Mouse (Mus musculus) myocyte (in vitro differentiated cells): ENCODE results near the gene Alkbh1. TPM values are rescaled to one million over a fixed set of nuclear protein-coding genes. Genes with fewer than 3 reads are reported as not detected.

Experiments used
- H3K27me3 ChIP-seq: one replicate; pipeline ENCODE4 v1.6.1; 2011; ENCODE audit not compliant: control insufficient read depth, insufficient read depth, insufficient read length
- H3K36me3 ChIP-seq: one replicate; pipeline ENCODE4 v1.6.1; 2011; ENCODE audit not compliant: control insufficient read depth, insufficient read depth
- H3K4me2 ChIP-seq: one replicate; pipeline ENCODE4 v1.6.1; 2011; ENCODE audit warnings: low read depth, control low read depth
- H3K4me3 ChIP-seq: one replicate; pipeline ENCODE4 v1.5.1; 2011; ENCODE audit warnings: mild to moderate bottlenecking, control low read depth, moderate library complexity
- H3K79me2 ChIP-seq: one replicate; pipeline ENCODE4 v1.6.1; 2011; ENCODE audit not compliant: control insufficient read depth, insufficient read depth
- H3ac ChIP-seq: one replicate; pipeline ENCODE4 v1.6.1; 2011; ENCODE audit not compliant: control insufficient read depth, insufficient read length
- CEBPB ChIP-seq: IDR thresholded peaks from 2 replicates; pipeline ENCODE4 v1.6.1; 2011; ENCODE audit warnings: mild to moderate bottlenecking, moderate library complexity; ENCODE audit not compliant: poor library complexity, insufficient read depth, severe bottlenecking
- E2F4 ChIP-seq: IDR thresholded peaks from one replicate; pipeline ENCODE4 v1.6.1; 2011; ENCODE audit warnings: mild to moderate bottlenecking, control low read depth, moderate library complexity; ENCODE audit not compliant: insufficient read depth
- MAX ChIP-seq: IDR thresholded peaks from one replicate; pipeline ENCODE4 v1.6.1; 2011; ENCODE audit warnings: low read depth, mild to moderate bottlenecking, control low read depth
- MYOD1 ChIP-seq, 3 experiments: IDR thresholded peaks; one replicate each; pipeline ENCODE4 v1.6.1; 2011; ENCODE audit warnings: control low read depth in 2 of 3, low read depth in 2 of 3, mild to moderate bottlenecking in 2 of 3, moderate library complexity in 1 of 3; ENCODE audit not compliant: insufficient read length in 2 of 3, control insufficient read depth in 1 of 3
- MYOG ChIP-seq, 3 experiments: IDR thresholded peaks; one replicate each; pipeline ENCODE4 v1.6.1; 2011; ENCODE audit warnings: control low read depth in 2 of 3, low read depth in 2 of 3, mild to moderate bottlenecking in 2 of 3; ENCODE audit not compliant: insufficient read length in 2 of 3, control insufficient read depth in 1 of 3, insufficient read depth in 1 of 3
- POLR2A ChIP-seq: IDR thresholded peaks from one replicate; pipeline ENCODE4 v1.6.1; 2011; ENCODE audit warnings: low read depth, mild to moderate bottlenecking, control low read depth, moderate library complexity; ENCODE audit not compliant: insufficient read length
- POLR2AphosphoS2 ChIP-seq: IDR thresholded peaks from one replicate; pipeline ENCODE4 v1.6.1; 2011; ENCODE audit warnings: low read depth, control low read depth; ENCODE audit not compliant: insufficient read length
- REST ChIP-seq: IDR thresholded peaks from one replicate; pipeline ENCODE4 v1.6.1; 2011; ENCODE audit warnings: mild to moderate bottlenecking, control low read depth, moderate library complexity; ENCODE audit not compliant: insufficient read depth, insufficient read length
- SRF ChIP-seq: IDR thresholded peaks from one replicate; pipeline ENCODE4 v1.6.1; 2011; ENCODE audit warnings: low read depth; ENCODE audit not compliant: control insufficient read depth, insufficient read length
- TCF12 ChIP-seq: IDR thresholded peaks from one replicate; pipeline ENCODE4 v1.6.1; 2011; ENCODE audit warnings: mild to moderate bottlenecking, control low read depth; ENCODE audit not compliant: poor library complexity, insufficient read depth, severe bottlenecking
- TCF3 ChIP-seq: IDR thresholded peaks from one replicate; pipeline ENCODE4 v1.6.1; 2011; ENCODE audit warnings: low read depth, control low read depth; ENCODE audit not compliant: insufficient read length
- USF1 ChIP-seq: IDR thresholded peaks from one replicate; pipeline ENCODE4 v1.6.1; 2011; ENCODE audit warnings: low read depth, mild to moderate bottlenecking, control low read depth, moderate library complexity
- polyA plus RNA-seq: library from polyadenylated mRNA; unstranded; fragments of >200 nt; fragmentation: generic; extraction: Trizol; gene quantifications from one replicate; pipeline ENCODE4 v1.2.1, GENCODE M21; 2012; ENCODE audit warnings: missing spikeins

Alkbh1 gene
- polyA plus RNA-seq, 1 experiment: 9.3 TPM

GRCm38 (mm10) chr12:87393447-87394145 is 50.2 kb downstream of the Alkbh1 start:
- H3K27me3 ChIP-seq: no peaks in the 10 kb centered on the region
- no peak for TF ChIP-seq USF1
- no peak for TF ChIP-seq MYOG (IDR thresholded peaks at IDR 0.05; ENCODE audit: control insufficient read depth in 1 of 3, insufficient read depth in 1 of 3, insufficient read length in 2 of 3, low read depth in 2 of 3)
- no peak for TF ChIP-seq POLR2AphosphoS2
- no peak for TF ChIP-seq TCF12
- TF ChIP-seq MYOD1 (IDR thresholded peaks at IDR 0.05; ENCODE audit: control insufficient read depth in 1 of 3, insufficient read length in 2 of 3, low read depth in 2 of 3): no peak
- no peak for TF ChIP-seq REST
- peak; percentile 82 for TF ChIP-seq CEBPB
- no peak overlapping the region for H3K4me2 ChIP-seq
- H3ac ChIP-seq: no peak overlapping the region
- no peaks in the 10 kb centered on the region for H3K79me2 ChIP-seq
- no peak overlapping the region for H3K4me3 ChIP-seq
- H3K36me3 ChIP-seq: no peaks in the 10 kb centered on the region

GRCm38 (mm10) chr12:87391355-87391754 is 52.5 kb downstream of the Alkbh1 start:
- Histone ChIP-seq H3K4me2 (no peak overlapping the region), H3K36me3 (no peaks in the 10 kb centered on the region), H3K27me3 (no peaks in the 10 kb centered on the region), H3ac (no peak overlapping the region), H3K79me2 (peaks cover 13% of the 10 kb centered on the region), H3K4me3 (no peak overlapping the region)
- TF ChIP-seq MAX: no peak
- no peak for TF ChIP-seq CEBPB
- no peak for TF ChIP-seq REST
- no peak for TF ChIP-seq TCF3
- no peak for TF ChIP-seq USF1
- TF ChIP-seq TCF12: no peak
- TF ChIP-seq POLR2AphosphoS2: no peak
- TF ChIP-seq SRF: no peak
- no peak for TF ChIP-seq MYOD1 (IDR thresholded peaks at IDR 0.05; ENCODE audit: control insufficient read depth in 1 of 3, insufficient read length in 2 of 3, low read depth in 2 of 3)
- TF ChIP-seq POLR2A: no peak
- TF ChIP-seq E2F4: no peak
- no peak for TF ChIP-seq MYOG (IDR thresholded peaks at IDR 0.05; ENCODE audit: control insufficient read depth in 1 of 3, insufficient read depth in 1 of 3, insufficient read length in 2 of 3, low read depth in 2 of 3)

GRCm38 (mm10) chr12:87389231-87389630 is 54.6 kb downstream of the Alkbh1 start:
- Histone ChIP-seq H3K4me2 (no peak overlapping the region), H3ac (no peak overlapping the region), H3K4me3 (peak overlapping the region; percentile 78), H3K36me3 (no peaks in the 10 kb centered on the region), H3K27me3 (no peaks in the 10 kb centered on the region), H3K79me2 (peaks cover 34% of the 10 kb centered on the region)
- TF ChIP-seq SRF (no peak), TCF3 (no peak), MYOG (IDR thresholded peaks at IDR 0.05; ENCODE audit: control insufficient read depth in 1 of 3, insufficient read depth in 1 of 3, insufficient read length in 2 of 3, low read depth in 2 of 3) (no peak), E2F4 (no peak), MYOD1 (IDR thresholded peaks at IDR 0.05; ENCODE audit: control insufficient read depth in 1 of 3, insufficient read length in 2 of 3, low read depth in 2 of 3) (no peak), REST (no peak), TCF12 (no peak), MAX (no peak)

GRCm38 (mm10) chr12:87388122-87388774 is 55.6 kb downstream of the Alkbh1 start, which contains the start of gene Sptlc2:
Gene Sptlc2, minus strand, starts transcription at chr12:87388355.
- peak within 1 kb of the TSS; percentile 78 for H3K4me3 ChIP-seq
- H3K79me2 ChIP-seq: peaks cover 44% of the 10 kb centered on the region
- H3ac ChIP-seq: peak within 1 kb of the TSS; percentile 79
- no peaks in the 10 kb centered on the region for H3K27me3 ChIP-seq
- TF ChIP-seq E2F4 (no peak), POLR2AphosphoS2 (peak; percentile 81), POLR2A (peak; percentile 90)
- H3K4me2 ChIP-seq: peak within 1 kb of the TSS; percentile 77
- no peaks in the 10 kb centered on the region for H3K36me3 ChIP-seq
